Mouse (Mus musculus) testis, postnatal 10 days (tissue): ENCODE measurements at regions not wholly inside any gene's neighbourhood (a gene's known extent, or its start where the extent isn't known, plus 50 kb on each side); places are given as distances from the start of the nearest gene placed in this dataset.

Experiments used
- DNase-seq: peaks from one replicate; pipeline ENCODE4 v3.0.0; 2021; ENCODE audit warnings: low spot score

GRCm38 (mm10) chr1:44957125-44957524 is 354.2 kb upstream of the Col3a1 start:
- no peak for DNase-seq

GRCm38 (mm10) chr1:44987171-44987570 is 324.2 kb upstream of the Col3a1 start:
- no peak for DNase-seq

- no peak for DNase-seq
Measured at GRCm38 (mm10) chr1:45020516-45020915, 290.8 kb upstream of the Col3a1 start.

- DNase-seq, result no peak
Measured at GRCm38 (mm10) chr1:45021234-45021633, 290.1 kb upstream of the Col3a1 start.

GRCm38 (mm10) chr1:45022146-45022841 is 289.0 kb upstream of the Col3a1 start:
- DNase-seq, result peak; percentile 61

DNA sequence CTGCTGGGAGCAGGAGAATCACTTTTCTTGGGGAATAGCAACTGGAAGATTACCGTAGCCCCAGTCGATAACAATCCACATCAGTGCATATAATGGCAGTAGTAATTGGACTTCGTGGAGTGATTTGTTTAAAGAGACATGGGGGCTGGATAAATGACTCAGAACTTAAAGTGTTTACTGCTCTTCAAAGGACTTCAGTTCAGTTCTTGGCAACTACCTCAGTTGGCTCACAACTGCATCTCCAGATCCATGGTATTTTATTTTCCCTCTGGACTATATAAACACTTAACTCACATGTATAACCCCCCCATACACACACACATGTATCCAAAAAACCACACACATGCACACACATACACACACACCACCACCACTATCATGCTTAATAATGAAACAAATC is 288.0 kb upstream of the Col3a1 start:
- DNase-seq, result no peak

- no peak for DNase-seq
Measured at GRCm38 (mm10) chr1:45031436-45032027, 279.8 kb upstream of the Col3a1 start.

- no peak for DNase-seq
Measured at GRCm38 (mm10) chr1:45033343-45033742, 278.0 kb upstream of the Col3a1 start.

DNA sequence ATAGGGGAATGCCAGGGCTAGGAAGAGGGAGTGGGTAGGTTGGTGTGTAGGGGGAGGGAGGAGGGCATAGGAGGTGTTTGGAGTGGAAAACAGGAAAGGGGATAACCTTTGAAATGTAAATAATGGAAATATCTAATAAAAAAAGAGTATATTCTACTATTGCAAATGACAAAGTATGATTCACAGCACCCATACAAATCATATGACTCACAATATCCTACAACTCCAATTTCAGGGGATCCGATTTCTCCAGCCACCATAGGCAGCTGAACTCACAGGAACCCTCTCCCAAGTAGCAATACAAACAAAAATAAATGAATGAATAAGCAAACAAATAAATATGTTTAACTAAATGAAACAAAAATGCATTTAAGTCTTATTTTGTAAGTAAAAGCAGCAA is 270.0 kb upstream of the Col3a1 start:
- no peak for DNase-seq

- DNase-seq, result no peak
Measured at GRCm38 (mm10) chr1:45041815-45042214, 269.5 kb upstream of the Col3a1 start.

GRCm38 (mm10) chr1:45043245-45043926 is 268.0 kb upstream of the Col3a1 start:
- DNase-seq, result no peak

GRCm38 (mm10) chr1:45090841-45091535 is 220.3 kb upstream of the Col3a1 start:
- peak; percentile 42 for DNase-seq

DNA sequence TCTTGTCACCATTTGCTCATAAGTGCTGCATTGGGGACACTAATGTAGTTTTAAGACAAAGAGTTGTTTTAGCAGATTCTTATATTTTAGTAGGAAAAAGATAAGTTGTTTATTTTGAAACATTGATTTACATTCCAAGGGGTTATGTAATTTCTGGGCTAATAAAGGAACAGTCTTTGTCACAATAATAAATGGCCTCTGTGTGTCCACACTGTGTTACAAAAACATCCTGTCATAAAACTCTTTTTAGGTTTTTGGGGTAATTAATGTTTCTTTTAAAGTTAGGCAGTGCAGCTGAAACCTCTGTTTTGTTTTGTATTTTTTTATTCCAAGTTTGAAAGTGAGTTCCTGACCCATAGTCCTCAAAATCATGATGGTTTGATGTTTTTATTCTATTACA is 210.4 kb upstream of the Col3a1 start:
- DNase-seq, result no peak

DNA sequence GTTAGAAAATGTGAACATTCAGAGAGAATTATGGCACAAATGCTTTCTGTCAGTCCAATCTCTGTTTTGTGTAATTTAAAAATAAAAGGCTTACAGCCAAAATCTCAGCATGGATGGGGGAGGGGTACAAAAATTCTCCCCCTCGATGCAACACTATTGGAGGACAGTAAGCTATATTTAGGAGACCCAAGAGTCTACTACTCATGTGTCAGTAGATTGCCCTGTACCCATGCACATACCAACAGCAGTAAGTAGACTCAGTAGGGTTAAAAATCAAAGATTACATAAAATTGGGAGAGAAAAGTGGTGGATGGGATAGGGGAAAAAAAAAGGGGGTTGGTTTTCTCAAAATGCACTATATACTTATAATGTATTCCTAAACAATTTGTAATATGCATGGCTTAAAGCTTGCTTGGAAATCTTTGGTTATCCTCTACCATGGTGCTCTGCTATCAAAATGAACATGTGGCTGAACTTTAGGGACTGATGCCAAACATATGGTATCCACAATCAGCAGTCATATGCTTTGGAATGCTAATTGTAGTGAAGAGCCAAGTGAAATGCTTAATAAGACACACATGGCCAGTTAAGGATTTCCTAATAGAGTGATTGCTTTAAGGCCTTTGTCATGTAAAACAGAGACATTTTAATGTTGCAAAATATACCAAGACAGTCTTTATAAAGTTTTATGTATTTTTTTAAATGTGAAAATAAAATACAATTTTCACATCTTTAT is 194.8 kb upstream of the Col3a1 start:
- DNase-seq, result no peak

- DNase-seq, result peak; percentile 36
Measured at GRCm38 (mm10) chr1:45135152-45135714, 176.1 kb upstream of the Col3a1 start.

DNA sequence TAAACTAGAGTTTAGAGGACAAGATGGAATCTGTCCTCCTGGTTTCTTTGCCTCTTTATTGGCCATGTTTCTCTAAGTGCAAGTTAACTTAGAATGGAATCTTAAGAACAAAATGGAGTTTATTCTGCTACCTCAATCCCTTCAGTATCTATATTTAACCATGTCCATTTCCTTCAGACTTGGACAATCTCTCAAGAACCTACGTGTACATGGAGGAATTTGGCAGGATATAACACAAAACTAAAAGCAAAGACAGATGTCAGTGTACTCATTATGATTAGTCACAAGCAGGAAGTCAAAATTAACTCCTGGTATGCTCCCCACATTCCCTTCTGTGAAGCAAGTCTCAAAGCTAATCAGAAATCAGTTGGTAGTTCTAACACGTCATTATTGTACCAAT is 164.3 kb upstream of the Col3a1 start:
- DNase-seq, result no peak

GRCm38 (mm10) chr1:45181632-45182031 is 129.7 kb upstream of the Col3a1 start:
- no peak for DNase-seq

GRCm38 (mm10) chr1:45185341-45185740 is 126.0 kb upstream of the Col3a1 start:
- no peak for DNase-seq

- DNase-seq, result no peak
Measured at GRCm38 (mm10) chr1:45207926-45208325, 103.4 kb upstream of the Col3a1 start.

GRCm38 (mm10) chr1:45216272-45216671 is 95.1 kb upstream of the Col3a1 start:
- DNase-seq, result no peak
